8 mouse cellular contexts compared by ENCODE assay signal in genomic region chrX:101131001-101131400, GRCm38 (mm10). TPM values are rescaled to one million over a fixed set of nuclear protein-coding genes. Genes with fewer than 3 reads are reported as not detected.
DNase-seq lines count a peak whose midpoint lies in the region; TF ChIP-seq lines count a peak whose summit lies in the region.
"Had no signal": no experiment of that assay in that cellular context is flagged by ENCODE, and none has a peak within 500 bp of the region (broad histone marks: within the 10 kb centered on the region; RNA-seq: fewer than 3 reads in every experiment).

No protein-coding gene starts in this region.

- H3K9me3 ChIP-seq in E14TG2a.4 (ENCODE audit: low read length): no peaks in the 10 kb centered on the region
- H3K9me3 ChIP-seq: liver, embryonic 15.5 days had no signal

- DNase-seq in WW6 (ENCODE audit: low read depth, low spot score): peak; percentile 11
- peak; percentile 80 for DNase-seq in embryo, embryonic 10 days (ENCODE audit: low spot score)
- peak; percentile 21 to 61 for DNase-seq in gastrocnemius, postnatal 4 days (ENCODE audit: low spot score in 2 of 2)
- peak; percentile 50 for DNase-seq in layer of hippocampus, adult 9-11 months
- peak; percentile 83 for DNase-seq in lung, postnatal 36 days
- DNase-seq in spleen, adult 18-20 months: peak; percentile 20 to 67

- no peaks in the 10 kb centered on the region for H3K27me3 ChIP-seq in E14TG2a.4 (ENCODE audit: insufficient read depth, low read length)
- H3K27me3 ChIP-seq: liver, embryonic 15.5 days had no signal

- peak; percentile 66 for TF ChIP-seq CTCF in E14TG2a.4 (conservative IDR thresholded peaks at IDR 0.05; ENCODE audit: low read length)

- no peak overlapping the region for H3K4me3 ChIP-seq in E14TG2a.4 (replicated peaks; ENCODE audit: low read length)
- H3K4me3 ChIP-seq: liver, embryonic 15.5 days had no signal

- no peaks in the 10 kb centered on the region for H3K36me3 ChIP-seq in E14TG2a.4 (ENCODE audit: insufficient read depth, low read length)
- H3K36me3 ChIP-seq: liver, embryonic 15.5 days had no signal

- H3K4me1 ChIP-seq in E14TG2a.4 (replicated peaks; ENCODE audit: low read depth, low read length): peaks cover 17% of the 10 kb centered on the region
- H3K4me1 ChIP-seq: liver, embryonic 15.5 days had no signal

RNA-seq across cellular contexts. Expression of gene Slc7a3, which starts 45.2 kb away (rescaled TPM):
- under 1 TPM; 0.31 to 0.34 TPM for total RNA-seq in gastrocnemius, postnatal 4 days (2021)

Comparison
In these comparisons a context has a peak if more than half of its experiments do, and no peak if none do; other contexts are left out.
1. DNase-seq: peak in every context shown above with its lines; median percentile 83 in lung, postnatal 36 days; 80 in embryo, embryonic 10 days; 50 in layer of hippocampus, adult 9-11 months; 44 in spleen, adult 18-20 months; 41 in gastrocnemius, postnatal 4 days; 11 in WW6.